Mouse (Mus musculus) R1 (cell line): ENCODE measurements at regions not wholly inside any gene's neighbourhood (a gene's known extent, or its start where the extent isn't known, plus 50 kb on each side); places are given as distances from the start of the nearest gene placed in this dataset.

Source experiments
- DNase-seq: peaks from one replicate; pipeline ENCODE4 v3.0.0-alpha.2; 2018; ENCODE audit warnings: low read depth, low spot score

- no peak for DNase-seq
Measured at GRCm38 (mm10) chr4:38334529-38335149, 1115.5 kb upstream of the 1700009N14Rik start.

GRCm38 (mm10) chr4:38335156-38335555, 1114.9 kb upstream of the 1700009N14Rik start:
- DNase-seq: no peak

- peak; percentile 99 for DNase-seq
Measured at GRCm38 (mm10) chr4:38371047-38371446, 1079.0 kb upstream of the 1700009N14Rik start.

- DNase-seq: no peak
Measured at GRCm38 (mm10) chr4:38381916-38382315, 1068.2 kb upstream of the 1700009N14Rik start.

DNA sequence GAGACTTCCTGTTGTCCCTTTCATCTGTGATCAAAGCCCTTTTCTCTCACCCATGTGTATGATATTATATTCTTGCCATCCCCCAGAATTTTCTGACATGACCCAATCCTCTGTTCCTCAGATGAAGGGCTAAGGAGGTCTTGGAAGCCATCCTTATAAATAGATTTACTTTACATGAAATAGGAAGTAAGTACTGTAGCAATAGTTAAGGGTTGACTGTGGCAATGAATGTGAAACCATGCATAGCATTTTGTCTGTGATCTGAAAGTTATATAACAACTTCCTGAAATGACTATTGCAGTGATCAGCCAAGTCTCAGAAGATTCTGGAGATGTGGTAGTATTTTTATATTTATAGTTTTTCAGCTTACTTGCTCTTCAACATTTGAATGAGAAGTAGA, 1053.5 kb upstream of the 1700009N14Rik start:
- no peak for DNase-seq

- peak; percentile 79 for DNase-seq
Measured at GRCm38 (mm10) chr4:38435326-38435725, 1014.8 kb upstream of the 1700009N14Rik start.

DNA sequence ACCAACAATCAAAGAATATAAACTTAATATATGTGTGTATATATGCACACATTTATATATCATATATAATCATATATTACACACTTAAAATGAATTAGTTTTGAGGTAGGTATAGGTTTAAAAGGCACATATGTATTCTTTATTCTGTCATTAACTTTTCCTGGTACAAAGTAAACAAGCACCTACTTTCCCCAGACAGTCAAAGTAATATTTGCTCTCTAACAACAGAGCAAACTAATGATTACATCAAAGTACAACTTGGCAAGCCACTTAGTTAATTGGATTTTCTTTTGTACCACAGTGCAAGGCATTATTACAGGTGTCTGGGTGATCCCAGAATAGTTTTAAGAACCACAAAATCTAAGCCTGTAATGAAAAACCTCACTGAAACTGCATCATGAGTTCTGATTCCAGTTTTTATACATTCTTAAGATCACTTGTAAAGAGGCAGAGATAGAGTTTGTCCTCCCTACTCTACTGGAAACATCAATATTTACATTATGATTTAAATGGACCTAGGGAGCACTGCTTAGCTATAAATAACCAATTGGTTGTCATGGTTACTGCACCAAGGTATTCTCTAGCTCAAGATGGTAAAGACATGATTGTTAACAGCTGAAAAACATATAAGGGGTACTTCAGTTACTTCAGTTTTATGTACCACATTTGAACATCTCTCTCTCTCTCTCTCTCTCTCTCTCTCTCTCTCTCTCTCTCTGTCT, 988.5 kb upstream of the 1700009N14Rik start:
- DNase-seq: no peak

DNA sequence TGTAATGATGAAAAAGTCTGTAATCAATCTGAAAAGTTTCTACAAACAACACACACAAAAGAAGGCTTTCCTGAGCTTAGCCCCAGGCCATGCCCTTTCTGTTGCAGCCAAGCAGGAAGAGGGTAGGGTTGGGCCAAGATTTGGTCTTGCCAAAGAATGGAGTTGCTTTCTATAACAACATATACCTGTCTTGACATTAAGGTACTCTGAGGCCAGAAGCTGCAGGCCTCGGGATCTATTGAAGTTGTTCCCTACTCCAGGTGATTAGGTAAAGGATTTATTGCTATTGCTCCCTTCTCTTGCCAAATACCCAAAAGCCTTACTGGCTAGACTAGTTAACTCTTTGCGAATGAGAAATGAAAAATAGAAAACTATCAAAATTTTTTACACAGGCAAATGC, 951.8 kb upstream of the 1700009N14Rik start:
- DNase-seq: no peak

DNA sequence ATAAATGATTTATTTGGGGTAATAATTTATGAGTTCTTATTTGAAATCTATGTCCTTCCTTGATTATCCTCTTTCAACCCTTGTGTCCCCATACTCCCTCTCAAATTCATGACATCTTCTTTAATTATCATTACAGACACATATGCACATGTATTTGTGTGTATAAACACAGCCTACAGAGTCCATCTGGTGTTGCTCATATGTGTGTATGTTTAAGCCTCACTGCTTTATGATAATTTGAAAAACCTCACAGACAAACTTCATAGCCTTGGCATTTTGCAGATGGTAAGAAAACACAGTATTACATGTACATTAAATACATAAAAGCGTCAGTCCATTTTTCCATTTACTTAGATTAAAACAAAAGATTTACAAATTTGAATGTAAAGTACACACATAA, 944.2 kb upstream of the 1700009N14Rik start:
- no peak for DNase-seq

DNA sequence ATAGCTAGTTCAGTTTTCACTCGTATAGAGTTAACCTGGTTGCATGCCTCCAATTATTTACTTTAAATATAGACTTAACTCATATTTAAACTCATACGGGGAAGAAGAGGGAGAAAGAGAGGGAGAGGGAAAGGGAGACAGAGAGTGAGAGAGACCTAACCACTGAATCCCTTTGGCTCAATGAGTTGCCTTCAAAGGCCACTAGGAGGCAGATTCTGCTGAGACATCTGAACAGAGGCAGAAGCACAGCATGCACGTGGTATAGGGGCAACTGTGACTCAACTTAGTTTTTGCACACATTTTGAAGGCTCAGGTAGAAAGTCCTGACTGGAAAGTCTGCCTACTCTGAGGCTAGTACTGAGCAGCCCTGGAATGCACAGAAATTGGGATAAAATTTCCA, 942.9 kb upstream of the 1700009N14Rik start:
- DNase-seq: no peak

DNA sequence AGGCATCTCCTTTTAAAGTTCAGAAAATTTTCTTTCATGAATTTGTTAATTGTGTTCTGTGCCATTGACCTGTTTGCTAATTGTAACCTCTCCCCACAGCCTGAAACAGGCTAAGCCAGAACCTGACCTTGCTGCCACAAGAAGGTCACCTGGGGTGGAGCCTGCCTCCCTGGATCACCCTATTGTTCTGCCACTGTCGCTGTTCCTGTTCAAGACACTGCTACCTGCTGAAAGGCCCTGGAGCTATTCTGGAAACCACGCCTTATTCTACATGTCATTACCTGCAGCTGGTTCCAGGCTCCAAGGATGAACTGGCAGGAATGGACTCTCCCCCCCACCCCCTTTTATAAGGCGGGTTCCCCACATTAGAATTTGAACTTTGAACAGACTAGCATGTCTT, 931.0 kb upstream of the 1700009N14Rik start:
- peak; percentile 87 for DNase-seq
